Mouse (Mus musculus) v-Abl transformed pro-B cells (cell line): Measurements from ENCODE around the gene Trim5.
"Not testable (repeated sequence)": the region's sequence is repeated elsewhere in the genome, so short reads cannot be mapped to it uniquely, and the experiment has no call there.

Source experiments
- in situ Hi-C, 2 experiments: fragments of 400-800 bp; cut with MboI; formaldehyde crosslinking; loops; one replicate each; pipeline ENCODE4 v1.15.1; 2025; ENCODE audit not compliant: unreplicated experiment in 2 of 2

The Trim5 gene

DNA sequence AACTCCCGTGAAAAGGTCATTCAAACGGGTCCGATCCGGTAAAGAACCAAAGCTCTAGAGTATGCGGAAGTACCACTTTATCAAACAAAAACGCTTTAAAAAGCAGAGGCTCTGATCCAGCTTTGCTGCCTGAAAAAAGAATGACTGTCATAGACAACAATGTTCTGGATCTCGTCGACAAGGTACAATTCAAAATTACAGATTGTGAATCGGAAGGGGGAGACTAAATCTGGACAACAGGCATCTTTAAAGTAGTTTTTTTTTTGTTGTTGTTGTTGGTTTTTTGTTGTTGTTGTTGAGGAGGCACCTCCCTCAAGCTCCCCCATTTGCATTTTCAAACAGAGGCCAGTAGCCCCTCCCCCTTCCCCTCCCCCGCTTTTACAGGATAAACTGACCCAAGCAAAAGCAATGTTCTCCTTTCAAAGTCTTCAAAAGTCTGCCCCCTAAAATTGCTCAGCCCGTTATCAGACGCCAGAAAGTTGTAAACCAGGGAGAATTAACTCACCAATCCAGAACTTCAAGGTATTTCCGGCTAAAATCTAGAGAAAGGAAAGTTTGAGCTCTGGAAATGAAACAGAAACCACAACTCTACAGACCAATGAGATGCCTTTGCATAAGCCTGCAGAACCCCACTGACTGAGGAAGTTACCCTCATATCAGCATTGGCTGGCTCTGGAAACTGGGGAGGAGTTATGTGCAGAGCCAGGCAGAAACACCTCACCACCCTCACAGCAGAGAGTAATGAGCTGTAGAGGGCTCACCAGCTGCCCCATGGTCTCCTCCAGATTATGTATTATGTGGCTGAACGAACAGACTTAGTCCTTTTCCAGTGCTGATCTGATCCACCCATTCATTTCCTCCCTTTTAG, at the start of gene Trim5:
Gene Trim5 (minus strand): TSS at position 519 of the 868 bp plus-strand sequence.
- in situ Hi-C loops = not testable (repeated sequence)

DNA sequence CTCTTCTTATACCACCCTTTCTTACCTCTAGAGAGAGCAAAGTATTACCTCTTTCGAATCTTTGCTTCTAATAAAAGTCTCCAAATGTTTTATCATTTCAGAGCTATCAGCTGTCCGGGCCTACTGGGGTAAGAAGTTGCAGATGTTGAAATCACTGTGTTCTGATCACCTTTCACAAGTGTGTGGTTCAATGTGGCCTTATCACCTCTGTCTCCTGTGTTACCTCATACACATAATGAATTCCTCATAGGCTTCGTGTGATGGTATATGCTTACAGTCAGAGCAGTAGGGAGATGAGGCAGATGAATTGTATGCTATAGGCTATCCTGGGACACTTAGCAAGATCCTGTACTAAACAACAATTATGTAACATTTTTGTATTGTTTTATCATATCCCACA, 47.7 kb upstream of the Trim5 start:
- in situ Hi-C loops = not testable (repeated sequence)

GRCm38 (mm10) chr7:104329171-104329570, 41.3 kb upstream of the Trim5 start, which contains the start of gene Trim34b:
Gene Trim34b, plus strand, starts transcription at chr7:104329471.
- in situ Hi-C loops = not testable (repeated sequence)

DNA sequence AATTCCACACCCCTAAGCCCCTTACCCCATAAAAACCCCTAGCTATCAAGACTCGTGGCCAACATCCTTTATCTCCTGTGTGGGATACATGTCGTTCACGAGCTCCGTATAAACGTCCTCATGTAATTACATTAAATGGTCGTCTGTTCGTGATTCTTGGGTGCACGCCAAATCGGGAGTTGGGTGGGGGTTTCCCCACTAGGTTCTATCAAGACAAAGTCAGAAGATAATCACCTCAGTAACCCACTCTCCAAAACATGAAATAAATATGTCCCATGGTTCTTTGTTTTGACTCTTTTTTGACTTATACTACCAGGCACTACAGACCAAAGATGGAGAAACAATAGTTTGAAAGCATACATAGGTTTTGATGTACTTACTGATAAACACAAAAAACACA, 34.1 kb upstream of the Trim5 start:
- in situ Hi-C loops = no loop called here

DNA sequence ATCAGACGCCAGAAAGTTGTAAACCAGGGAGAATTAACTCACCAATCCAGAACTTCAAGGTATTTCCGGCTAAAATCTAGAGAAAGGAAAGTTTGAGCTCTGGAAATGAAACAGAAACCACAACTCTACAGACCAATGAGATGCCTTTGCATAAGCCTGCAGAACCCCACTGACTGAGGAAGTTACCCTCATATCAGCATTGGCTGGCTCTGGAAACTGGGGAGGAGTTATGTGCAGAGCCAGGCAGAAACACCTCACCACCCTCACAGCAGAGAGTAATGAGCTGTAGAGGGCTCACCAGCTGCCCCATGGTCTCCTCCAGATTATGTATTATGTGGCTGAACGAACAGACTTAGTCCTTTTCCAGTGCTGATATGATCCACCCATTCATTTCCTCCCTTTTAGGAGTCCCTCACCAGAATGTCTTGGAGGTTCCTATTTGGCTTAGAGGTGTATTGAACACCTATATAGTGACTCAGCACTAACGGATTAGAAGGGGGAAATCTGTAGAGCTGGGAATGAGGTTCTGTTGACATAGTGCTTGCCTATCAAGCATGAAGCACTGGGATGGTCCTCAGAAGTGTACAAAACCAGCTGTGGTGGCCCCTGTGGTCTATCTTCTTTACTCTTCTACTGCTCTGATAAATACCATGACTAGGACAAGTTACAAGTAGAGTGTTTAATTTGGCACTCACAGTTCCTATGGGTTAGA, 27.6 kb upstream of the Trim5 start, which contains the start of gene Trim12a:
Gene Trim12a (minus strand): TSS at position 98 of the 712 bp plus-strand sequence.
- in situ Hi-C loops = loop anchor here in 1 of 2 experiments (5.0 kb wide), 1 partner anchor 37 kb away; the partner anchor contains the start of gene Trim12c

GRCm38 (mm10) chr7:104314796-104315353, 27.0 kb upstream of the Trim5 start:
- in situ Hi-C loops = loop anchor here (5.0 kb wide), 1 partner anchor 37 kb away; the partner anchor contains the start of gene Trim12c (in 2 of the 2)

DNA sequence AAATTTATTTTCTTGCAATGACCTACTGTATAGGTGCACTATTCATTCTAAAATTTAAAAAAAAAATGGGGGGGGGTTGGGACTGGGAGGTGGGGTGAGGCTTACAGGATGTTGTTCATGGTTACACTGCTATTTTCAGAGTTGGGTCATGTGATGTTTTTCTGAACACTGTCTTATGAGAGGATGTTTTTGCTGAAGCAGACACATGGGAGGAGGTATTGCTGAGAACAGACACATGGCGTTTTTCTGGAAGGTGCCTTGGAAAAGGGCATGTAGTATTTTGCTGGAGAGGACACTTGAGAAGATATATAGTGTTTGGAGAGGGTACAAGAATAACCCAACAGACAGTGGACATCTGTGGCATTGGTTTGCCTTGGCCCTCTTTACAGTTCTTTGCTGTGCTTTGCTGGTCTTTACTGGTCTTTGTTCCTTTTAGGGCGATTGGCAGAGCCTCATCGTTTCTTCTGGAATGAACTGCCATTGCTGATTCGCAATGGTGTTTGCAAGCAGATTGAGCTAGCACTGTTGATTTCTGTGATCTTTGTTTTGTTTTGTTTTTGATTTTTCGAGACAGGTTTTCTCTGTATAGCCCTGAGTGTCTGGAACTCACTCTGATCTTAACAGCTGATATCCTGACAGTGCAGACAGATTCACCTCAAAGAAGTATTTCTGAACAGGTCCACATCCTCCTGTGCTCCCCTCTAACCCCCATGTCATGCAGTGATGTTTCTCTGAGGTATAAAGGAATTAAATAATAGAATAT, 3.9 kb upstream of the Trim5 start:
- in situ Hi-C loops = no loop called here

DNA sequence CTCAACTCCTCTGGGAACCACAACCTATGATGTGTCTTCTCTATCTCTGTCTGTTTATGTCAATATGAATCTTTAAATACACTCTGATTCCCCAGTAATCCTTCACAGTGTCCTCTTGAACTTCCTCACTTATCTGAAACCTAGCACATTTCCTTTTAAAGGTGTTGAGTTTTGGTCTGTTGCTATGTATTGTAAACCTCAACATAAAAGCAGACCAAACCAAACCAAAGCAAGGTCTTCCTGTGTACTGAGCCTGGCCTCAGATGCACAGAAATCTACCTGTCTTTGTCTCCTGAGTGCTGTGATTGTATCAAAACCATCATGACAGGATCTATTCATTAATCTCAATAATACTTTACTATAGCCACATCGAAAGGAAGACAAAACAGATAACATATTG, 2.7 kb upstream of the Trim5 start:
- in situ Hi-C loops = no loop called here

GRCm38 (mm10) chr7:104279361-104279760, 8.5 kb downstream of the Trim5 start:
- in situ Hi-C loops = not testable (repeated sequence)

- in situ Hi-C loops = not testable (repeated sequence)
Observed at GRCm38 (mm10) chr7:104265335-104265734, 22.6 kb downstream of the Trim5 start.

DNA sequence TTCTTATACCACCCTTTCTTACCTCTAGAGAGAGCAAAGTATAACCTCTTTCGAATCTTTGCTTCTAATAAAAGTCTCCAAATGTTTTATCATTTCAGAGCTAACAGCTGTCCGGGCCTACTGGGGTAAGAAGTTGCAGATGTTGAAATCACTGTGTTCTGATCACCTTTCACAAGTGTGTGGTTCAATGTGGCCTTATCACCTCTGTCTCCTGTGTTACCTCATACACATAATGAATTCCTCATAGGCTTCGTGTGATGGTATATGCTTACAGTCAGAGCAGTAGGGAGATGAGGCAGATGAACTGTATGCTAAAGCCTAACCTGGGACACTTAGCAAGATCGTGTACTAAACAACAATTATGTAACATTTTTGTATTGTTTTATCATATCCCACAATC, 27.5 kb downstream of the Trim5 start:
- in situ Hi-C loops = not testable (repeated sequence)

DNA sequence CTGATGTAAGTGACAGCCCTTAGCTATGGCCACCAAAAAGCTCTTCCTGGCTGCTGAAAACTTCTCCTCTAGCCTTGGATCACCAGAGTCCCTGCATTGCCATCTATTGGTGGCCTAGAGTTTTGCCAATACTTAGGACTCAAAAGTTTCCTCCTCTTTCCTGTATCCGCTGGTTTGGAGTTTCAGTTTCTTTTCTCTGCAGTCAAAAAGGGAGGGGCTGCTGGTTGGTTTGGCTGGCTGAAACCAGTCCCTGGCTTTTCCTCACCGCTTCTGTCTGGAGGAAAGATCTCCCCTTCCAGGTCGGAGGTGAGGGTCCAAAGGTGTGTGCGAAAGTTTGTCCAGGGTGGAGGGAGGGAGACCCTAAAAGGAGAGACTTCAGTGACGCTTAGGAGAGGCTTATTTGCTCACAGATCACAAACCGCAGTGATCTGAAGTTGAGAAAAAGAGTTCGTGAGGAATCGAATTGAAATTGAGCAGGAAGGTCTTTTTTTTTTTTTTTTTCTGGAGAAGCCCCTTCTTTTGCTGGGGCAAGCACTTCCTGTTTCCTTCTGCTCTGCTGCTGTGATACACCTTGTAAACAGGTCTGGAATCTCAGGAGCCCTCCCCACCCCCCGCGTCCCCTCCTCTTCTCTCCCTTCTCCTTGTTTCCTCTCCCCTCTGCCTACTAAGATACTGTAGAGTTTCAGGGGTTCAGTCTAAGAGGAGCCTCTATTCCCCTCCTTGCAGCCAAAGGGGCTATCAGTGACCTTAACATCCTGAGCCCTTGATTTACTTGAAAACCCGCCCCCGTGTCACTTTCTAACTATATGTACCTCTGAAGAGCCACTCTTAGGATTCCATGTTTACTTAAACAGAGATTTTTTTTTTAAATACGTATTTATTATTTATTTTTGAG, 43.4 kb downstream of the Trim5 start, which contains the start of gene Trim34a:
Gene Trim34a (plus strand): TSS at position 171 of the 895 bp plus-strand sequence.
- in situ Hi-C loops = no loop called here

GRCm38 (mm10) chr7:104243616-104244015, 44.3 kb downstream of the Trim5 start:
- in situ Hi-C loops = no loop called here

DNA sequence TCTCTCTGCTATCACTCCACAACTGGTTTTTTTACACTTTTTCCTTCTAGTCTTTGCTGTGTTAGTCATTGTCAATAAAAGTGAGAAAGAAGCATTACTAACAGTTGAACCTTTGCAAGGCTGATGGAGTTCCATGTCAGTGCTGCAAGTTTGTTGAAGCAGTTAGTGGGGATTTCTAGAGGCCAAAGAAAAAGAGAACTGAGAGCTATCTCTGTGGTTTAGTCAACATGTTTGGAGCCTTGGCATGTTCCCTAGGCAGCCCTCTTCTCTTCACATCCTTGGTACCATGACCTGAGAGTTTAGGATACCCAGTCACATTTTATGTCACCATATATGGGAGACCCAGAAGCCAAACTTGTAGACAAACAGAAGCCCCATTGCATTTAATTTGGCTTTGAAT, 47.0 kb downstream of the Trim5 start:
- in situ Hi-C loops = no loop called here

DNA sequence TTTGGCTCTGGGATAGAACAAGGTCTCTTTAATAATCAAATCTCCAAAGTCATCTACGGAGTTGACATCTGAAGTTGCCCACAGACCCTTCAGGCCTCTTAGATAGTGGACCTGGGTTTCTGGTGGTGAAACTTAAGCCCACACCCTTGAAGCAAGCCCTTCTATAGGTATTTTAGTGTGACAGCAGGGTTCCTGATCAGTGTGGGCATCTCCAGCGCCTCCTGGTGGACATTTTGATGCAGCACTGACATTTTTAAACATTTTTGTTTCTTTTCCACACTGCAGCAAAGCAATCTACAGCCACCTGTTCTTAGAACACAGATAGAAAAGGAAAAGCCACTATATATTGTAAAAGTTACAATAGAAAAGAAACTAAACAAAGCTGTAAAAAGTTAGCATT, 56.7 kb downstream of the Trim5 start:
- in situ Hi-C loops = loop anchor here (5.0 kb wide), 1 partner anchor 71 kb away; no protein-coding TSS in a partner anchor

DNA sequence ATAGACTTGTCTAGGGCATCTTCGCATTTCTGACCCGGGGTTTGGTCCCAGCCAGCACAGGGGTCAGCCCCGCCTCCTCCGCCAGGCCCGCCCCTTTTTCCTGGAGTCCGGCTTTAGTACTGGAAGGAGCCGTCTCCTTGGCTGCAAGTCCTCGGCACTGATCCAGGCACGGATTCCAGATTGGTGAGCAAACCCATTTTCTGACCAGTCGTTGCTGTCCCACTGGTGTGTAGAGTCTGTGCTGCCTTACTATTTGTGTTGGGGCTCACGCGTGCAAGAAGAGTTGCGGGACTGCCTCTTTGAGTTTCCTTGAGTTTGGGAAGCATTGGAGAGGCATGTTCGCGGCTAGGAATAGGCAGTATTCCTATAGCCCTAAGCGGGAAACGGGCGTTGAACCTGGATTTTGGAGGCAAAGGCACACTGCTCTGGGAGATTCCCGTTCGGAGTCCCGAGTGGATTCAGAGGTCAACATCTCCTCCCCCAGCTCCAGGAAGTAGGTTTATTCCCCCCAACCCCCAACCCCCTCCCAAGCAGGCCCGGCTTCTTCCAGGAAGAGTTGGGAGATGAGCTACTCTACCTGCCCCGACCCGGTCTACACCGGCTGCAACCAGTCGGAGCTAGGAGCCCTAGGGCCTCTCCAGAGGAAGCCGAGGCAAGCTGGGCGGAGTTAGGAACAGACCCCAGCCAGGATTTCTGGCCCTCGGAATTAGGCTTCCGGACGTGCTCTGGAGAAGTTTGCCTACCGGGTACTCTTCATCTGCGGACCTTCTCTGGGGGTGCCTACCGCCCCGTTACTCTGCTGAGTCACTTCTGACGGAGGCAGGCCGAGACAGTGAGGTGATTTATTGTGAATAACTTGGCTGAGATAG, 69.0 kb downstream of the Trim5 start, which contains the start of gene Trim6:
Gene Trim6 (plus strand): TSS at position 93 of the 869 bp plus-strand sequence.
- in situ Hi-C loops = no loop called here

GRCm38 (mm10) chr7:104217881-104218280, 70.0 kb downstream of the Trim5 start:
- in situ Hi-C loops = no loop called here

DNA sequence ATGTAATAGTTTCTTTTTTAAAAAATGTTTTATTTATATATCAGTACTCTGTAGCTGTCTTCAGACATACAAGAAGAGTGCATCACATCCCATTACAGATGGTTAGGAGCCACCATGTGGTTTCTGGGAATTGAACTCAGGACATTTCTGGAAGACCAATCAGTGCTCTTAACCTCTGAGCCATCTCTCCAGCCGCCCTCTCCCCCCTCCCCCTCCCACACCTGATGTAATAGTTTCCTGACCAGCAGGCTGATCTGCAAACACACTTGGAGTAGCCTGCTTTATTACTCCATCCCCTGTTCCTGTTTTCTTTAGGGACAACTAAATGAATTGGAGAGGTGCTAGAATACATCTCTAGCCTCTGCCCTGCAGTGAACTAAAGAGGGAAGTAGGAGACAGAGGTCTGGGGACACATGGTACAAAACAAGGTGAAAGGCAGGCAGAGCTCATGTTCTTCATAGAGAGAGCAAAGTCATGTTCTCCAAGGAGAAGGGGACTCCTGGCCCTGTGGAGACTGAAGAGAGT, 71.8 kb downstream of the Trim5 start:
- in situ Hi-C loops = no loop called here
